Comparison of ENCODE assay signal across 23 mouse cellular contexts in genomic region chr4:130890511-130890840, GRCm38 (mm10). TPM values are rescaled to one million over a fixed set of nuclear protein-coding genes. Genes with fewer than 3 reads are reported as not detected.
DNase-seq lines count a peak whose midpoint lies in the region; ATAC-seq and TF ChIP-seq lines count a peak whose summit lies in the region.
"Had no signal": no experiment of that assay in that cellular context is flagged by ENCODE, and none has a peak within 500 bp of the region (broad histone marks: within the 10 kb centered on the region; RNA-seq: fewer than 3 reads in every experiment).

No protein-coding gene starts in this region.

- H3K4me1 ChIP-seq in hindbrain, embryonic 10.5 days (replicated peaks), result peaks cover 49% of the 10 kb centered on the region
- H3K4me1 ChIP-seq in hindbrain, embryonic 11.5 days (replicated peaks; ENCODE audit: control insufficient read depth, insufficient read depth, low read length), result 0 out of 2 replicates have a peak, but pooled peaks cover 4% of the 10 kb centered on the region
- H3K4me1 ChIP-seq in liver, postnatal 0 days (ENCODE audit: insufficient read depth), result peaks cover 6% of the 10 kb centered on the region; the same call in 1 of the 2 replicates
- peaks cover 34% of the 10 kb centered on the region for H3K4me1 ChIP-seq in embryonic facial prominence, embryonic 10.5 days

- no peak overlapping the region for H3K4me3 ChIP-seq in hindbrain, embryonic 10.5 days
- no peak overlapping the region for H3K4me3 ChIP-seq in hindbrain, embryonic 11.5 days (ENCODE audit: low read depth, low read length)
- H3K4me3 ChIP-seq in liver, postnatal 0 days (ENCODE audit: low read depth, low read length), result no peak overlapping the region
- no peak overlapping the region for H3K4me3 ChIP-seq in embryonic facial prominence, embryonic 10.5 days
- H3K4me3 ChIP-seq: forebrain, embryonic 10.5 days; hindbrain, embryonic 12.5 days; layer of hippocampus, adult 2 months; lung, embryonic 15.5 days had no signal

- no peak for ATAC-seq in hindbrain, embryonic 11.5 days (ENCODE audit: low FRiP score)
- peak; percentile 31; the same call in 1 of the 2 replicates for ATAC-seq in liver, postnatal 0 days
- ATAC-seq: intestine, postnatal 0 days; Patski had no signal

- no peak for TF ChIP-seq CTCF in liver, postnatal 0 days (IDR thresholded peaks at IDR 0.05; ENCODE audit: low read depth)

- peaks cover 10% of the 10 kb centered on the region for H3K27me3 ChIP-seq in hindbrain, embryonic 10.5 days (ENCODE audit: insufficient read depth, poor library complexity, severe bottlenecking)
- H3K27me3 ChIP-seq in hindbrain, embryonic 11.5 days (ENCODE audit: control insufficient read depth, insufficient read depth, low read length), result peaks cover 5% of the 10 kb centered on the region
- 0 out of 2 replicates have a peak, but pooled peaks cover 4% of the 10 kb centered on the region for H3K27me3 ChIP-seq in liver, postnatal 0 days (ENCODE audit: insufficient read depth, low read length)
- H3K27me3 ChIP-seq in embryonic facial prominence, embryonic 10.5 days (replicated peaks; ENCODE audit: low read depth, poor library complexity, severe bottlenecking), result no peaks in the 10 kb centered on the region
- H3K27me3 ChIP-seq: lung, embryonic 15.5 days had no signal

- H3K9me3 ChIP-seq in hindbrain, embryonic 10.5 days, result no peaks in the 10 kb centered on the region
- H3K9me3 ChIP-seq in hindbrain, embryonic 11.5 days (ENCODE audit: control insufficient read depth, low read length), result no peaks in the 10 kb centered on the region
- H3K9me3 ChIP-seq in liver, postnatal 0 days (ENCODE audit: low read length), result no peaks in the 10 kb centered on the region
- H3K9me3 ChIP-seq in embryonic facial prominence, embryonic 10.5 days, result no peaks in the 10 kb centered on the region
- H3K9me3 ChIP-seq: forebrain, embryonic 10.5 days; G1E; hindbrain, embryonic 12.5 days; lung, embryonic 15.5 days had no signal

- no peak for DNase-seq in hindbrain, embryonic 10.5 days (ENCODE audit: low spot score)
- no peak for DNase-seq in hindbrain, embryonic 11.5 days (ENCODE audit: low spot score)
- no peak for DNase-seq in liver, postnatal 0 days
- DNase-seq in liver, result no peak
- DNase-seq in embryonic facial prominence, embryonic 10.5 days (ENCODE audit: low spot score), result no peak
- peak; percentile 7 to 48 for DNase-seq in kidney, postnatal 25 days
- no peak for DNase-seq in thymus, postnatal 0 days (ENCODE audit: low spot score)
- DNase-seq: adrenal gland, postnatal 36 days; B cell, adult 2 months; cerebellum, adult 11 months; cerebellum, adult 9-11 months; gastrocnemius, postnatal 25 days; thymus, postnatal 36 days had no signal

- no peak overlapping the region for H3K4me2 ChIP-seq in hindbrain, embryonic 11.5 days (replicated peaks; ENCODE audit: low read depth, low read length)
- no peak overlapping the region for H3K4me2 ChIP-seq in liver, postnatal 0 days (ENCODE audit: low read depth, low read length)
- H3K4me2 ChIP-seq: hindbrain, embryonic 12.5 days; lung, embryonic 15.5 days had no signal

- H3K9ac ChIP-seq in hindbrain, embryonic 11.5 days (ENCODE audit: low read depth, low read length), result no peak overlapping the region
- no peak overlapping the region for H3K9ac ChIP-seq in liver, postnatal 0 days (replicated peaks)
- H3K9ac ChIP-seq: hindbrain, embryonic 12.5 days; liver, embryonic 14.5 days; lung, embryonic 15.5 days had no signal

- no peak for TF ChIP-seq EP300 in liver, postnatal 0 days (IDR thresholded peaks at IDR 0.05; ENCODE audit: low read depth)

- no peaks in the 10 kb centered on the region for H3K36me3 ChIP-seq in hindbrain, embryonic 10.5 days
- no peaks in the 10 kb centered on the region for H3K36me3 ChIP-seq in hindbrain, embryonic 11.5 days (ENCODE audit: control insufficient read depth, insufficient read depth, low read length)
- no peaks in the 10 kb centered on the region for H3K36me3 ChIP-seq in liver, postnatal 0 days (replicated peaks; ENCODE audit: insufficient read depth, low read length)
- no peaks in the 10 kb centered on the region for H3K36me3 ChIP-seq in embryonic facial prominence, embryonic 10.5 days (replicated peaks)
- H3K36me3 ChIP-seq: forebrain, embryonic 10.5 days; G1E; hindbrain, embryonic 12.5 days; lung, embryonic 15.5 days had no signal

- H3K27ac ChIP-seq in hindbrain, embryonic 10.5 days, result peak overlapping the region; percentile 70
- no peak overlapping the region for H3K27ac ChIP-seq in hindbrain, embryonic 11.5 days (ENCODE audit: low read depth, low read length)
- peak overlapping the region; percentile 16; the same call in 1 of the 2 replicates for H3K27ac ChIP-seq in liver, postnatal 0 days (ENCODE audit: low read depth)
- peak overlapping the region; percentile 42 for H3K27ac ChIP-seq in embryonic facial prominence, embryonic 10.5 days (replicated peaks)
- H3K27ac ChIP-seq: forebrain, embryonic 10.5 days; hindbrain, embryonic 12.5 days; liver, embryonic 14.5 days; lung, embryonic 15.5 days; macrophage had no signal

RNA-seq across cellular contexts. Expression of gene Laptm5, which starts 22.4 kb away (rescaled TPM):
- 21.3 and 25.9 TPM in 2 replicates for polyA plus RNA-seq in hindbrain, embryonic 10.5 days (2016; fragmentation: Nextera tagmentation; extraction: Ambion mirVana)
- polyA plus RNA-seq in hindbrain, embryonic 11.5 days (2014; fragmentation: Nextera tagmentation; extraction: Ambion mirVana), result 23.4 and 32.1 TPM in 2 replicates
- 109 and 113 TPM in 2 replicates for polyA plus RNA-seq in liver, postnatal 0 days (2015; fragmentation: Nextera tagmentation; extraction: Ambion mirVana)
- polyA plus RNA-seq in embryonic facial prominence, embryonic 10.5 days (2016; fragmentation: Nextera tagmentation; extraction: Ambion mirVana), result 13.0 and 16.4 TPM in 2 replicates
- polyA plus RNA-seq in thymus, postnatal 0 days (2015; fragmentation: Nextera tagmentation; extraction: Ambion mirVana), result 668 and 754 TPM in 2 replicates
- polyA plus RNA-seq: Patski had no signal

RNA-seq across cellular contexts. Expression of gene Matn1, which starts 53.7 kb away (rescaled TPM):
- 0.17 TPM in 1 of 2 replicates, not detected in the other for polyA plus RNA-seq in hindbrain, embryonic 10.5 days (2016; fragmentation: Nextera tagmentation; extraction: Ambion mirVana)
- 0.85 TPM in 1 of 2 replicates, not detected in the other for polyA plus RNA-seq in hindbrain, embryonic 11.5 days (2014; fragmentation: Nextera tagmentation; extraction: Ambion mirVana)
- polyA plus RNA-seq in liver, postnatal 0 days (2015; fragmentation: Nextera tagmentation; extraction: Ambion mirVana), result 0.05 TPM in 1 of 2 replicates, not detected in the other
- polyA plus RNA-seq in embryonic facial prominence, embryonic 10.5 days (2016; fragmentation: Nextera tagmentation; extraction: Ambion mirVana), result 0.11 TPM in 1 of 2 replicates, not detected in the other
- polyA plus RNA-seq in thymus, postnatal 0 days (2015; fragmentation: Nextera tagmentation; extraction: Ambion mirVana), result 0.44 and 0.48 TPM in 2 replicates
- polyA plus RNA-seq: forebrain, embryonic 10.5 days; heart, postnatal 0 days; intestine, postnatal 0 days; Patski had no signal

Comparison
In these comparisons a context has a peak if more than half of its experiments do, and no peak if none do; other contexts are left out.
1. DNase-seq: peak in kidney, postnatal 25 days (2 of 2); none in hindbrain, embryonic 10.5 days (single experiment), hindbrain, embryonic 11.5 days (single experiment), liver, postnatal 0 days (single experiment), liver (single experiment), embryonic facial prominence, embryonic 10.5 days (single experiment) and thymus, postnatal 0 days (single experiment).